Mouse (Mus musculus) natural killer cell, adult 2 months (primary cell): ENCODE data around the gene Gls2.
"Not testable (repeated sequence)": the region's sequence is repeated elsewhere in the genome, so short reads cannot be mapped to it uniquely, and the experiment has no call there.

ENCODE experiments used
- DNase-seq, 2 experiments: peaks; one replicate each; pipeline ENCODE4 v3.0.0; 2022; ENCODE audit warnings: low spot score in 2 of 2

Gls2 gene

GRCm38 (mm10) chr10:128194551-128195461 lies 549 bp downstream of the Gls2 start:
- DNase-seq = peak; percentile 24 to 25

- DNase-seq = no peak
Observed at GRCm38 (mm10) chr10:128201856-128202255, 7.6 kb downstream of the Gls2 start.

GRCm38 (mm10) chr10:128204941-128205340 lies 10.7 kb downstream of the Gls2 start:
- no peak for DNase-seq

GRCm38 (mm10) chr10:128208326-128208725 lies 14.1 kb downstream of the Gls2 start:
- no peak for DNase-seq

GRCm38 (mm10) chr10:128209311-128210009 lies 15.2 kb downstream of the Gls2 start:
- DNase-seq = no peak

GRCm38 (mm10) chr10:128210131-128210530 lies 15.9 kb downstream of the Gls2 start:
- no peak for DNase-seq

GRCm38 (mm10) chr10:128210954-128211353 lies 16.7 kb downstream of the Gls2 start:
- DNase-seq = no peak

GRCm38 (mm10) chr10:128211390-128212108 lies 17.3 kb downstream of the Gls2 start, which contains the start of gene Spryd4:
Gene Spryd4, minus strand, starts transcription at chr10:128211807.
- DNase-seq = peak; percentile 83 to 88

GRCm38 (mm10) chr10:128212148-128212547 lies 17.9 kb downstream of the Gls2 start:
- no peak for DNase-seq

GRCm38 (mm10) chr10:128212871-128213323 lies 18.6 kb downstream of the Gls2 start:
- peak; percentile 56 to 79 for DNase-seq

GRCm38 (mm10) chr10:128214112-128214511 lies 19.9 kb downstream of the Gls2 start:
- DNase-seq = not testable (repeated sequence)

- no peak for DNase-seq
Observed at GRCm38 (mm10) chr10:128214981-128215380, 20.7 kb downstream of the Gls2 start.

- no peak for DNase-seq
Observed at GRCm38 (mm10) chr10:128218387-128219117, 24.3 kb downstream of the Gls2 start.

- no peak for DNase-seq
Observed at GRCm38 (mm10) chr10:128221533-128222286, 27.5 kb downstream of the Gls2 start.

- no peak for DNase-seq
Observed at GRCm38 (mm10) chr10:128225064-128225463, 30.8 kb downstream of the Gls2 start.

GRCm38 (mm10) chr10:128225538-128225937 lies 31.3 kb downstream of the Gls2 start, which contains the start of gene Mip:
Gene Mip, plus strand, starts transcription at chr10:128225838.
- no peak for DNase-seq

GRCm38 (mm10) chr10:128227592-128227991 lies 33.3 kb downstream of the Gls2 start:
- DNase-seq = no peak

GRCm38 (mm10) chr10:128228009-128228408 lies 33.8 kb downstream of the Gls2 start:
- no peak for DNase-seq

GRCm38 (mm10) chr10:128230582-128230981 lies 36.3 kb downstream of the Gls2 start:
- no peak for DNase-seq

- DNase-seq = no peak
Observed at GRCm38 (mm10) chr10:128231146-128231545, 36.9 kb downstream of the Gls2 start.
